In genomic region chr4:115133621-115134295, GRCm38 (mm10) we compare ENCODE assay signal across 9 mouse cellular contexts. TPM values are rescaled to one million over a fixed set of nuclear protein-coding genes. Genes with fewer than 3 reads are reported as not detected.
A peak's percentile ranks its signal among the peaks of the same experiment; 100 is the strongest.
DNase-seq lines count a peak whose midpoint lies in the region; ATAC-seq and TF ChIP-seq lines count a peak whose summit lies in the region.
"Had no signal": no experiment of that assay in that cellular context is flagged by ENCODE, and none has a peak within 500 bp of the region (broad histone marks: within the 10 kb centered on the region; RNA-seq: fewer than 3 reads in every experiment).

Gene Cyp4x1 (minus strand): TSS chr4:115134281.

- H3K27me3 ChIP-seq in kidney, embryonic 16.5 days (ENCODE audit: insufficient read depth, low read length), result peaks cover 28% of the 10 kb centered on the region
- H3K27me3 ChIP-seq in hindbrain, embryonic 12.5 days, result peaks cover 24% of the 10 kb centered on the region
- no peaks in the 10 kb centered on the region for H3K27me3 ChIP-seq in lung, postnatal 0 days (replicated peaks; ENCODE audit: insufficient read depth, low read length)

- ATAC-seq in kidney, embryonic 16.5 days (ENCODE audit: low FRiP score, low TSS enrichment), result 0 out of 2 replicates have a peak, but pooled peaks have one; percentile 51
- ATAC-seq in hindbrain, embryonic 12.5 days (ENCODE audit: low FRiP score), result peak; percentile 87
- ATAC-seq in lung, postnatal 0 days, result no peak

- no peaks in the 10 kb centered on the region for H3K36me3 ChIP-seq in kidney, embryonic 16.5 days (ENCODE audit: insufficient read depth, low read length)
- no peaks in the 10 kb centered on the region for H3K36me3 ChIP-seq in hindbrain, embryonic 12.5 days
- no peaks in the 10 kb centered on the region for H3K36me3 ChIP-seq in lung, postnatal 0 days (ENCODE audit: insufficient read depth, low read length)

- H3K4me3 ChIP-seq in kidney, embryonic 16.5 days (ENCODE audit: low read length), result peak within 1 kb of the TSS; percentile 14
- H3K4me3 ChIP-seq in hindbrain, embryonic 12.5 days, result peak within 1 kb of the TSS; percentile 43
- no peak within 1 kb of the TSS for H3K4me3 ChIP-seq in lung, postnatal 0 days (ENCODE audit: low read depth, low read length)

- TF ChIP-seq EP300 in lung, postnatal 0 days (IDR thresholded peaks at IDR 0.05), result no peak

- no peak for TF ChIP-seq CTCF in lung, postnatal 0 days (IDR thresholded peaks at IDR 0.05)

- 1% methylated on average over 29 of the region's 29 CpGs for WGBS in kidney, embryonic 16.5 days
- whole genome bisulfite sequencing in hindbrain, embryonic 12.5 days, result 2% methylated on average over 29 of the region's 29 CpGs
- 3% methylated on average over 29 of the region's 29 CpGs for WGBS in lung, postnatal 0 days

- H3K9ac ChIP-seq in kidney, embryonic 16.5 days (replicated peaks; ENCODE audit: low read length), result no peak within 1 kb of the TSS
- peak within 1 kb of the TSS; percentile 56 for H3K9ac ChIP-seq in hindbrain, embryonic 12.5 days
- H3K9ac ChIP-seq in lung, postnatal 0 days (replicated peaks; ENCODE audit: low read depth), result no peak within 1 kb of the TSS

- peak within 1 kb of the TSS; percentile 38 for H3K4me2 ChIP-seq in kidney, embryonic 16.5 days (replicated peaks; ENCODE audit: low read depth, low read length)
- H3K4me2 ChIP-seq in hindbrain, embryonic 12.5 days (replicated peaks), result peak within 1 kb of the TSS; percentile 75
- H3K4me2 ChIP-seq in lung, postnatal 0 days (replicated peaks; ENCODE audit: low read depth, low read length), result no peak within 1 kb of the TSS

- intact Hi-C loops in left cerebral cortex, postnatal 4 days (cut with DNase I), result no loop called here

- no peak for DNase-seq in kidney, adult 9 months
- DNase-seq in embryo, embryonic 10 days (ENCODE audit: low spot score), result peak; percentile 17
- peak; percentile 54 for DNase-seq in left cerebral cortex, postnatal 4 days
- peak; percentile 77 to 83 for DNase-seq in right cerebral cortex, adult 2 months (ENCODE audit: low spot score in 2 of 2)
- DNase-seq in spleen, postnatal 10 days (ENCODE audit: low spot score in 2 of 2), result no peak
- no peak for DNase-seq in lung, postnatal 0 days (ENCODE audit: low spot score)

- H3K27ac ChIP-seq in kidney, embryonic 16.5 days (ENCODE audit: low read length), result no peak within 1 kb of the TSS
- no peak within 1 kb of the TSS for H3K27ac ChIP-seq in hindbrain, embryonic 12.5 days
- no peak within 1 kb of the TSS for H3K27ac ChIP-seq in lung, postnatal 0 days (ENCODE audit: low read length)
- H3K27ac ChIP-seq: macrophage had no signal

- no peaks in the 10 kb centered on the region for H3K9me3 ChIP-seq in kidney, embryonic 16.5 days (ENCODE audit: low read length)
- H3K9me3 ChIP-seq in hindbrain, embryonic 12.5 days (replicated peaks), result no peaks in the 10 kb centered on the region
- H3K9me3 ChIP-seq in lung, postnatal 0 days (ENCODE audit: low read length), result no peaks in the 10 kb centered on the region

- H3K4me1 ChIP-seq in kidney, embryonic 16.5 days (ENCODE audit: insufficient read depth, low read length), result no peaks in the 10 kb centered on the region
- H3K4me1 ChIP-seq in hindbrain, embryonic 12.5 days, result peaks cover 7% of the 10 kb centered on the region; the same call in 1 of the 2 replicates
- H3K4me1 ChIP-seq in lung, postnatal 0 days (ENCODE audit: insufficient read depth, low read depth, low read length), result no peaks in the 10 kb centered on the region

RNA-seq across cellular contexts. Expression of gene Cyp4x1, which starts in this region (rescaled TPM):
- 0.41 and 1.0 TPM in 2 replicates for polyA plus RNA-seq in kidney, embryonic 16.5 days (2015; fragmentation: Nextera tagmentation; extraction: Ambion mirVana)
- polyA plus RNA-seq in hindbrain, embryonic 12.5 days (2016; fragmentation: Nextera tagmentation; extraction: Ambion mirVana), result 1.9 and 2.0 TPM in 2 replicates
- 10 to 100 TPM; 21.1 to 22.1 TPM for total RNA-seq in left cerebral cortex, postnatal 4 days (2021)
- 0.04 TPM in 1 of 2 replicates, not detected in the other for polyA plus RNA-seq in lung, postnatal 0 days (2015; fragmentation: Nextera tagmentation; extraction: Ambion mirVana)
- polyA plus RNA-seq: macrophage had no signal

Comparison
In these comparisons a context has a peak if more than half of its experiments do, and no peak if none do; other contexts are left out.
1. DNase-seq: peak in embryo, embryonic 10 days (single experiment), left cerebral cortex, postnatal 4 days (single experiment) and right cerebral cortex, adult 2 months (2 of 2); none in kidney, adult 9 months (single experiment), spleen, postnatal 10 days (0 of 2) and lung, postnatal 0 days (single experiment).